Mouse (Mus musculus) G1E (cell line): ENCODE results near the gene 4933411K16Rik. TPM values are rescaled to one million over a fixed set of nuclear protein-coding genes. Genes with fewer than 3 reads are reported as not detected.
A peak's percentile ranks its signal among the peaks of the same experiment; 100 is the strongest.

Experiments
- ATAC-seq: 2 replicates; pipeline ENCODE4 v1.8.0; 2016; ENCODE audit warnings: mild to moderate bottlenecking; ENCODE audit not compliant: insufficient number of reproducible peaks, poor library complexity, low FRiP score, severe bottlenecking; ENCODE audit errors: extremely low read depth
- DNase-seq: peaks from one replicate; pipeline ENCODE4 v3.0.0; 2012; ENCODE audit warnings: low spot score
- H3K27me3 ChIP-seq: 2 replicates; pipeline ENCODE4 v1.6.1; 2012; ENCODE audit warnings: mild to moderate bottlenecking, low read length, inconsistent platforms; ENCODE audit not compliant: insufficient read depth
- H3K36me3 ChIP-seq: replicated peaks from 2 replicates; pipeline ENCODE3; 2012; ENCODE audit warnings: mild to moderate bottlenecking, inconsistent platforms
- H3K4me1 ChIP-seq: 2 replicates; pipeline ENCODE4 v1.6.1; 2012; ENCODE audit warnings: low read depth, low read length, inconsistent platforms, mixed read lengths; ENCODE audit not compliant: insufficient read depth
- H3K4me3 ChIP-seq: 2 replicates; pipeline ENCODE4 v1.5.1; 2012; ENCODE audit warnings: low read depth, mild to moderate bottlenecking, inconsistent platforms, low read length, moderate library complexity, mixed read lengths
- H3K9me3 ChIP-seq: replicated peaks from 2 replicates; pipeline ENCODE4 v1.6.1; 2012; ENCODE audit warnings: inconsistent platforms
- CTCF ChIP-seq: IDR thresholded peaks from 2 replicates; pipeline ENCODE4 v1.5.1; 2012; ENCODE audit warnings: low read depth, low read length, inconsistent platforms, mixed read lengths
- GATA1 ChIP-seq: IDR thresholded peaks from 2 replicates; pipeline ENCODE4 v1.6.1; 2012; ENCODE audit warnings: borderline replicate concordance, low read length, inconsistent platforms, mixed read lengths
- GATA2 ChIP-seq: IDR thresholded peaks from 2 replicates; pipeline ENCODE4 v1.6.1; 2012; ENCODE audit warnings: low read depth, low read length, inconsistent platforms, borderline replicate concordance
- POLR2AphosphoS5 ChIP-seq: IDR thresholded peaks from 2 replicates; pipeline ENCODE4 v1.6.1; 2012; ENCODE audit warnings: low read depth, low read length, inconsistent platforms; ENCODE audit not compliant: insufficient replicate concordance
- TAL1 ChIP-seq: conservative IDR thresholded peaks from 2 replicates; pipeline ENCODE4 v1.6.1; 2012; ENCODE audit warnings: low read depth, low read length, inconsistent platforms, mixed read lengths
- polyA plus RNA-seq: library from polyadenylated mRNA; stranded (reverse); fragments of >175 nt; gene quantifications from 2 replicates; pipeline ENCODE4 v1.2.3, GENCODE M21; 2012
- total RNA-seq, 2 experiments: library from RNA; stranded (forward) in 1 of 2; stranded (reverse) in 1 of 2; fragments of 200-1000 nt in 1 of 2; fragments of >200 nt in 1 of 2; fragmentation: Nextera tagmentation in 1 of 2; gene quantifications; 2 replicates each; pipeline ENCODE4 v1.2.3; 2014 to 2017

The 4933411K16Rik gene
- total and polyA plus RNA-seq, 3 experiments, result not detected

GRCm38 (mm10) chr19:42021681-42022541 is 30.1 kb upstream of the 4933411K16Rik start:
- DNase-seq (no peak), ATAC-seq (no peak)
- Histone ChIP-seq H3K27me3 (peaks cover 11% of the 10 kb centered on the region), H3K9me3 (no peaks in the 10 kb centered on the region), H3K4me3 (no peak overlapping the region), H3K36me3 (no peaks in the 10 kb centered on the region), H3K4me1 (peaks cover 20% of the 10 kb centered on the region)
- TF ChIP-seq POLR2AphosphoS5 (no peak), TAL1 (no peak), CTCF (no peak), GATA2 (no peak), GATA1 (no peak)

GRCm38 (mm10) chr19:42022542-42022848 is 29.6 kb upstream of the 4933411K16Rik start:
- peaks cover 15% of the 10 kb centered on the region for H3K27me3 ChIP-seq
- TF ChIP-seq POLR2AphosphoS5, result no peak
- no peaks in the 10 kb centered on the region for H3K9me3 ChIP-seq
- no peak overlapping the region for H3K4me3 ChIP-seq
- no peaks in the 10 kb centered on the region for H3K36me3 ChIP-seq
- ATAC-seq, result no peak
- peaks cover 20% of the 10 kb centered on the region for H3K4me1 ChIP-seq
- DNase-seq, result no peak

GRCm38 (mm10) chr19:42026158-42026557 is 25.9 kb upstream of the 4933411K16Rik start:
- H3K36me3 ChIP-seq, result no peaks in the 10 kb centered on the region
- H3K4me3 ChIP-seq, result no peak overlapping the region
- peaks cover 22% of the 10 kb centered on the region for H3K27me3 ChIP-seq
- TF ChIP-seq CTCF (peak; percentile 96), GATA2 (no peak), GATA1 (no peak)
- no peak for ATAC-seq
- DNase-seq, result peak; percentile 38
- H3K9me3 ChIP-seq, result no peaks in the 10 kb centered on the region
- H3K4me1 ChIP-seq, result peaks cover 20% of the 10 kb centered on the region

GRCm38 (mm10) chr19:42031112-42031511 is 20.9 kb upstream of the 4933411K16Rik start:
- Histone ChIP-seq H3K9me3 (no peaks in the 10 kb centered on the region), H3K27me3 (peaks cover 46% of the 10 kb centered on the region), H3K36me3 (no peaks in the 10 kb centered on the region), H3K4me3 (no peak overlapping the region), H3K4me1 (peaks cover 16% of the 10 kb centered on the region)
- no peak for DNase-seq
- TF ChIP-seq CTCF (no peak), TAL1 (no peak), POLR2AphosphoS5 (no peak), GATA1 (no peak), GATA2 (no peak)
- no peak for ATAC-seq

- peaks cover 13% of the 10 kb centered on the region for H3K4me1 ChIP-seq
- DNase-seq (no peak), ATAC-seq (no peak)
- H3K4me3 ChIP-seq, result no peak overlapping the region
- no peak for TF ChIP-seq GATA2
- TF ChIP-seq GATA1, result no peak
- no peak for TF ChIP-seq TAL1
- no peak for TF ChIP-seq POLR2AphosphoS5
- TF ChIP-seq CTCF, result no peak
- no peaks in the 10 kb centered on the region for H3K36me3 ChIP-seq
- peaks cover 43% of the 10 kb centered on the region for H3K27me3 ChIP-seq
- no peaks in the 10 kb centered on the region for H3K9me3 ChIP-seq
These were observed 18.4 kb upstream of the 4933411K16Rik start for GRCm38 (mm10) chr19:42033611-42034010.

- H3K36me3 ChIP-seq, result no peaks in the 10 kb centered on the region
- ATAC-seq (no peak; the same call in 1 of the 2 replicates), DNase-seq (no peak)
- peaks cover 13% of the 10 kb centered on the region for H3K4me1 ChIP-seq
- no peak overlapping the region for H3K4me3 ChIP-seq
- no peak for TF ChIP-seq CTCF
- no peak for TF ChIP-seq TAL1
- no peak for TF ChIP-seq GATA2
- no peak for TF ChIP-seq GATA1
- no peak for TF ChIP-seq POLR2AphosphoS5
- peaks cover 43% of the 10 kb centered on the region for H3K27me3 ChIP-seq
- H3K9me3 ChIP-seq, result no peaks in the 10 kb centered on the region
These were observed 17.8 kb upstream of the 4933411K16Rik start for GRCm38 (mm10) chr19:42034146-42034775.
